Mouse (Mus musculus): ENCODE data around the gene Klhdc2. TPM values are rescaled to one million over a fixed set of nuclear protein-coding genes. Genes with fewer than 3 reads are reported as not detected.

Gene Klhdc2
- polyA plus RNA-seq, 1 experiment from 2014 or later: 207 TPM

GRCm38 (mm10) chr12:69295651-69296050 is 830 bp upstream of the Klhdc2 start:
- H3K4me3 ChIP-seq (ENCODE audit: low read depth, low read length): no peak overlapping the region
- ATAC-seq (ENCODE audit: insufficient number of reproducible peaks, low FRiP score, low TSS enrichment, low read depth): no peak
- no peaks in the 10 kb centered on the region for H3K9me3 ChIP-seq (ENCODE audit: control insufficient read depth, low read length)
- no peak overlapping the region for H3K27ac ChIP-seq (replicated peaks; ENCODE audit: low read depth, low read length)
- no peak overlapping the region; the same call in 1 of the 2 replicates for H3K4me2 ChIP-seq (ENCODE audit: low read depth, severe bottlenecking)
- peaks cover 6% of the 10 kb centered on the region for H3K4me1 ChIP-seq (ENCODE audit: control insufficient read depth, insufficient read depth, low read length)
- H3K9ac ChIP-seq (ENCODE audit: low read length): no peak overlapping the region; the same call in 1 of the 2 replicates
- H3K36me3 ChIP-seq (ENCODE audit: control insufficient read depth, insufficient read depth, low read length): no peaks in the 10 kb centered on the region; the same call in none of the 2 replicates
- WGBS: 85% methylated on average over 4 of the region's 4 CpGs
- H3K27me3 ChIP-seq (ENCODE audit: control insufficient read depth, insufficient read depth, low read length): no peaks in the 10 kb centered on the region
- no peak for DNase-seq (ENCODE audit: low spot score)

DNA sequence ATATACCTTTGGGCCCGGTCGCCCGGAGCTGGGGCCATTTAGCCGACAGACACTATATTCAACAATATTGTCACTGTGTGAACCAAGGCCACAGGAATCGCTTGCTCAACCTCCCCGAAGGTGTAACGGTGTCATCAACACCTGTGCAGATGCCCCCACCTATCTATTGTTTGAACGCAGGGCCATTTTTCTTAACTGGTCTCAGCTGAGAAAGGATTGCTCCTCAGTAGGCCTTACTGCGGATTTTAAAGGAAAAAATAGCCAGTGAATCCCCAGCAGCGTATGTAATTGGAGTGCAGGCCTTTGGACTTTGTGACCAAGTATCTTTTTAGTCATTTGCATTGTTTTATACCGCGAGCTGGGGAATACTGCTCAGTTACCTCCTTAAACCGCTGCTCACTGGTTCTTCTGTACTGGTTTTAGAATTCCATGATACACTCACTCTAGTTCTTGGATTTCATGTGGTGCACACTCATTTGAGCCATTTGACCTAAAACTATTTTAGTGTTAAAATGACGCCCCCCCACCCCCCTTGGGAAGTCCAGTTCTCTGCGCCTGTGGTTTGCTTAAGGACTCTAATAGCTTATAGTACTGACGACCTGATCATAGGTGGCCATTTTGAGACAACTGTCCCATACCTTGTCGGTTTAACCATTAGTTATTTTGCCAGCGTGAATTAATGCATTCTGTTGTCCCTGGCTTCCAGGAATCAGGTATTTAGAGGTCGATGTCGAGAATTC is 1.1 kb downstream of the Klhdc2 start:
- Histone ChIP-seq H3K9ac (ENCODE audit: low read length) (peak overlapping the region; percentile 94), H3K9me3 (ENCODE audit: control insufficient read depth, low read length) (no peaks in the 10 kb centered on the region), H3K4me3 (ENCODE audit: low read depth, low read length) (peak overlapping the region; percentile 95), H3K36me3 (ENCODE audit: control insufficient read depth, insufficient read depth, low read length) (peaks cover 6% of the 10 kb centered on the region), H3K4me2 (ENCODE audit: low read depth, severe bottlenecking) (peak overlapping the region; percentile 59), H3K27me3 (ENCODE audit: control insufficient read depth, insufficient read depth, low read length) (no peaks in the 10 kb centered on the region), H3K4me1 (ENCODE audit: control insufficient read depth, insufficient read depth, low read length) (peaks cover 6% of the 10 kb centered on the region), H3K27ac (replicated peaks; ENCODE audit: low read depth, low read length) (0 out of 2 replicates have a peak overlapping the region, but pooled peaks have one; percentile 89)
- no peak for ATAC-seq (ENCODE audit: insufficient number of reproducible peaks, low FRiP score, low TSS enrichment, low read depth)
- DNase-seq (ENCODE audit: low spot score): peak; percentile 30
- 21% methylated on average over 20 of the region's 20 CpGs for WGBS

DNA sequence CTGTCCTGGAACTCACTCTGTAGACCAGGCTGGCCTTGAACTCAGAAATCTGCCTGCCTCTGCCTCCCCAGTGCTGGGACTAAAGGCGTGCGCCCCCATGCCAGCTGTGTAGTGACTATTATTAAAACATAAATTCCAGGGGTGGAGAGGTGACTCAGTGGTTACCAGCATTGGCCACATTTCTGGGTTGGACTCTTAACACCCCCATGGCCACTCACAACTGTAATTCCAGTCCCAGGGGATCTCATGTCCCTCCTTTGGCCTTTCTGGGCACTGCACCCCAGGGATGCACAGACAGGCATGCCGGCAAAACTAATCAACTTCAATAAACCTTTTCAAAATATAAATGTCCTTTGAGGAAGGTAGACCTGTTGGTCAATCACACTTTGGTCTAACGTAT is 1.8 kb downstream of the Klhdc2 start:
- Histone ChIP-seq H3K36me3 (ENCODE audit: control insufficient read depth, insufficient read depth, low read length) (peaks cover 9% of the 10 kb centered on the region), H3K9me3 (ENCODE audit: control insufficient read depth, low read length) (no peaks in the 10 kb centered on the region), H3K4me3 (ENCODE audit: low read depth, low read length) (no peak overlapping the region; the same call in 1 of the 2 replicates), H3K4me1 (ENCODE audit: control insufficient read depth, insufficient read depth, low read length) (peaks cover 6% of the 10 kb centered on the region), H3K27me3 (ENCODE audit: control insufficient read depth, insufficient read depth, low read length) (no peaks in the 10 kb centered on the region), H3K4me2 (ENCODE audit: low read depth, severe bottlenecking) (no peak overlapping the region), H3K27ac (replicated peaks; ENCODE audit: low read depth, low read length) (no peak overlapping the region), H3K9ac (ENCODE audit: low read length) (no peak overlapping the region)
- DNase-seq (ENCODE audit: low spot score) (no peak), ATAC-seq (ENCODE audit: insufficient number of reproducible peaks, low FRiP score, low TSS enrichment, low read depth) (no peak)
- WGBS: 94% methylated on average over 4 of the region's 4 CpGs

GRCm38 (mm10) chr12:69299231-69299630 is 2.8 kb downstream of the Klhdc2 start:
- Histone ChIP-seq H3K27ac (replicated peaks; ENCODE audit: low read depth, low read length) (no peak overlapping the region), H3K9ac (ENCODE audit: low read length) (0 out of 2 replicates have a peak overlapping the region, but pooled peaks have one; percentile 9), H3K36me3 (ENCODE audit: control insufficient read depth, insufficient read depth, low read length) (peaks cover 9% of the 10 kb centered on the region), H3K9me3 (ENCODE audit: control insufficient read depth, low read length) (no peaks in the 10 kb centered on the region), H3K27me3 (ENCODE audit: control insufficient read depth, insufficient read depth, low read length) (no peaks in the 10 kb centered on the region), H3K4me1 (ENCODE audit: control insufficient read depth, insufficient read depth, low read length) (peaks cover 6% of the 10 kb centered on the region), H3K4me2 (ENCODE audit: low read depth, severe bottlenecking) (peak overlapping the region; percentile 25; the same call in 1 of the 2 replicates), H3K4me3 (ENCODE audit: low read depth, low read length) (no peak overlapping the region)
- 61% methylated on average over 12 of the region's 12 CpGs for WGBS
- DNase-seq (ENCODE audit: low spot score) (no peak), ATAC-seq (ENCODE audit: insufficient number of reproducible peaks, low FRiP score, low TSS enrichment, low read depth) (no peak)

- no peak overlapping the region for H3K27ac ChIP-seq (replicated peaks; ENCODE audit: low read depth, low read length)
- no peak for DNase-seq (ENCODE audit: low spot score)
- 86% methylated on average over 3 of the region's 3 CpGs for WGBS
- H3K27me3 ChIP-seq (ENCODE audit: control insufficient read depth, insufficient read depth, low read length): no peaks in the 10 kb centered on the region
- H3K4me3 ChIP-seq (ENCODE audit: low read depth, low read length): no peak overlapping the region
- peaks cover 6% of the 10 kb centered on the region for H3K4me1 ChIP-seq (ENCODE audit: control insufficient read depth, insufficient read depth, low read length)
- no peak overlapping the region for H3K4me2 ChIP-seq (ENCODE audit: low read depth, severe bottlenecking)
- peaks cover 12% of the 10 kb centered on the region for H3K36me3 ChIP-seq (ENCODE audit: control insufficient read depth, insufficient read depth, low read length)
- no peaks in the 10 kb centered on the region for H3K9me3 ChIP-seq (ENCODE audit: control insufficient read depth, low read length)
- ATAC-seq (ENCODE audit: insufficient number of reproducible peaks, low FRiP score, low TSS enrichment, low read depth): no peak
- no peak overlapping the region for H3K9ac ChIP-seq (ENCODE audit: low read length)
Measured at GRCm38 (mm10) chr12:69299831-69300230, 3.4 kb downstream of the Klhdc2 start.

GRCm38 (mm10) chr12:69300391-69300790 is 3.9 kb downstream of the Klhdc2 start:
- DNase-seq (ENCODE audit: low spot score): no peak
- ATAC-seq (ENCODE audit: insufficient number of reproducible peaks, low FRiP score, low TSS enrichment, low read depth): no peak
- Histone ChIP-seq H3K4me3 (ENCODE audit: low read depth, low read length) (no peak overlapping the region), H3K9ac (ENCODE audit: low read length) (no peak overlapping the region), H3K9me3 (ENCODE audit: control insufficient read depth, low read length) (no peaks in the 10 kb centered on the region), H3K27me3 (ENCODE audit: control insufficient read depth, insufficient read depth, low read length) (no peaks in the 10 kb centered on the region), H3K4me2 (ENCODE audit: low read depth, severe bottlenecking) (no peak overlapping the region), H3K27ac (replicated peaks; ENCODE audit: low read depth, low read length) (no peak overlapping the region), H3K36me3 (ENCODE audit: control insufficient read depth, insufficient read depth, low read length) (peaks cover 17% of the 10 kb centered on the region), H3K4me1 (ENCODE audit: control insufficient read depth, insufficient read depth, low read length) (peaks cover 6% of the 10 kb centered on the region)
- WGBS: 66% methylated on average over 2 of the region's 2 CpGs

DNA sequence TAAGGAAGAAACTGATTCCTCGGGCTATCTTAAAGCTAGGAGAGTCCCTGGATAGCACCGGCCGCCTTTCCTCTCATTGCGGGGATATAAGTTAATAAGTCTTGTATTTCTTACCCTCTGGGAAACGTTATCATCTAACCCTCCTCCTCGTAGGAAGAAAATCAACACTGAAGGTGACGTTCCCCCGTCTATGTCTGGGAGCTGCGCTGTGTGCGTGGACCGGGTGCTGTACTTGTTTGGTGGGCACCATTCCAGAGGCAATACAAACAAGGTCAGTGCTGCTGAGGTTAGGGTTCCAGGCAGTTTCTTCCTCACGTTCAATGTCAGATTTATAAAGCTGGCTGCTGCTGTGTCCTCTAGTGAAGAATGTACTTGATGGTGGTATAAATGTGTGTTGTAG is 5.7 kb downstream of the Klhdc2 start:
- Histone ChIP-seq H3K36me3 (ENCODE audit: control insufficient read depth, insufficient read depth, low read length) (peaks cover 29% of the 10 kb centered on the region), H3K27ac (replicated peaks; ENCODE audit: low read depth, low read length) (no peak overlapping the region), H3K4me1 (ENCODE audit: control insufficient read depth, insufficient read depth, low read length) (peaks cover 6% of the 10 kb centered on the region), H3K4me3 (ENCODE audit: low read depth, low read length) (no peak overlapping the region), H3K27me3 (ENCODE audit: control insufficient read depth, insufficient read depth, low read length) (no peaks in the 10 kb centered on the region), H3K4me2 (ENCODE audit: low read depth, severe bottlenecking) (no peak overlapping the region), H3K9me3 (ENCODE audit: control insufficient read depth, low read length) (no peaks in the 10 kb centered on the region), H3K9ac (ENCODE audit: low read length) (no peak overlapping the region)
- WGBS: 96% methylated on average over 12 of the region's 12 CpGs
- DNase-seq (ENCODE audit: low spot score) (no peak), ATAC-seq (ENCODE audit: insufficient number of reproducible peaks, low FRiP score, low TSS enrichment, low read depth) (no peak)

- Histone ChIP-seq H3K4me1 (ENCODE audit: control insufficient read depth, insufficient read depth, low read length) (peaks cover 4% of the 10 kb centered on the region), H3K27me3 (ENCODE audit: control insufficient read depth, insufficient read depth, low read length) (no peaks in the 10 kb centered on the region), H3K4me3 (ENCODE audit: low read depth, low read length) (no peak overlapping the region), H3K9me3 (ENCODE audit: control insufficient read depth, low read length) (no peaks in the 10 kb centered on the region), H3K27ac (replicated peaks; ENCODE audit: low read depth, low read length) (no peak overlapping the region), H3K36me3 (ENCODE audit: control insufficient read depth, insufficient read depth, low read length) (peaks cover 38% of the 10 kb centered on the region), H3K9ac (ENCODE audit: low read length) (no peak overlapping the region), H3K4me2 (ENCODE audit: low read depth, severe bottlenecking) (no peak overlapping the region)
- no peak for DNase-seq (ENCODE audit: low spot score)
- no peak for ATAC-seq (ENCODE audit: insufficient number of reproducible peaks, low FRiP score, low TSS enrichment, low read depth)
- WGBS: 94% methylated on average over 2 of the region's 2 CpGs
Measured at GRCm38 (mm10) chr12:69304051-69304450, 7.6 kb downstream of the Klhdc2 start.

Data from limb, embryonic 11.5 days (tissue).